Mouse (Mus musculus): Measurements from ENCODE around the gene Mnx1. TPM values are rescaled to one million over a fixed set of nuclear protein-coding genes. Genes with fewer than 3 reads are reported as not detected.

The Mnx1 gene
- polyA plus RNA-seq, 1 experiment from 2014 or later, result 0.19 TPM

Other genes with a start within 250 kb of the Mnx1 start
- 36.7 and 36.8 TPM in 2 replicates for gene Lmbr1, start 100.1 kb downstream of the Mnx1 start, polyA plus RNA-seq (2015; fragmentation: Nextera tagmentation; extraction: Ambion mirVana)
- gene Nom1, start 43.8 kb downstream of the Mnx1 start, polyA plus RNA-seq (2015; fragmentation: Nextera tagmentation; extraction: Ambion mirVana), result 17.9 and 19.3 TPM in 2 replicates
- 38.7 and 40.3 TPM in 2 replicates for gene Ube3c, start 90.8 kb upstream of the Mnx1 start, polyA plus RNA-seq (2015; fragmentation: Nextera tagmentation; extraction: Ambion mirVana)